Mouse (Mus musculus): ENCODE results near the gene Eno3. TPM values are rescaled to one million over a fixed set of nuclear protein-coding genes. Genes with fewer than 3 reads are reported as not detected.

The Eno3 gene
- 25.3 and 75.8 TPM in 2 replicates for polyA plus RNA-seq (2012; rRNA removed)

GRCm38 (mm10) chr11:70656964-70657363 lies at the start of gene Eno3:
Eno3 (plus strand) TSS chr11:70657202.
- no peak for DNase-seq

GRCm38 (mm10) chr11:70607611-70608010 lies 49.4 kb upstream of the Eno3 start:
- no peak for DNase-seq

More at GRCm38 (mm10) chr11:70656964-70657363, at the start of gene Eno3:
- Histone ChIP-seq H3K36me3 (ENCODE audit: control insufficient read depth, insufficient read depth, low read length) (peaks cover 13% of the 10 kb centered on the region), H3K4me3 (ENCODE audit: control insufficient read depth, insufficient read depth, low read length) (peak within 1 kb of the TSS; percentile 100), H3K27me3 (ENCODE audit: control insufficient read depth, insufficient read depth, low read length) (no peaks in the 10 kb centered on the region), H3K27ac (ENCODE audit: control insufficient read depth, insufficient read depth, low read length) (peak within 1 kb of the TSS; percentile 97), H3K4me1 (replicated peaks; ENCODE audit: control insufficient read depth, insufficient read depth, low read length) (peaks cover 33% of the 10 kb centered on the region)
- WGBS, result 73% methylated on average over 3 of the region's 3 CpGs
- TF ChIP-seq CTCF (IDR thresholded peaks at IDR 0.05; ENCODE audit: borderline replicate concordance, control insufficient read depth, extremely low read depth, insufficient read depth, low read length, poor library complexity) (no peak), POLR2A (IDR thresholded peaks at IDR 0.05; ENCODE audit: control insufficient read depth, extremely low read depth, insufficient read depth, low read length, poor library complexity) (no peak)

GRCm38 (mm10) chr11:70608381-70609066 lies 48.5 kb upstream of the Eno3 start:
- H3K4me1 ChIP-seq (replicated peaks; ENCODE audit: control insufficient read depth, insufficient read depth, low read length), result no peaks in the 10 kb centered on the region
- WGBS, result 97% methylated on average over 26 of the region's 26 CpGs
- H3K36me3 ChIP-seq (ENCODE audit: control insufficient read depth, insufficient read depth, low read length), result peaks cover 40% of the 10 kb centered on the region
- no peak overlapping the region for H3K27ac ChIP-seq (ENCODE audit: control insufficient read depth, insufficient read depth, low read length)
- DNase-seq, result peak; percentile 38
- no peaks in the 10 kb centered on the region for H3K27me3 ChIP-seq (ENCODE audit: control insufficient read depth, insufficient read depth, low read length)
- TF ChIP-seq CTCF (IDR thresholded peaks at IDR 0.05; ENCODE audit: borderline replicate concordance, control insufficient read depth, extremely low read depth, insufficient read depth, low read length, poor library complexity), result peak; percentile 49; the same call in 1 of the 2 replicates
- TF ChIP-seq POLR2A (IDR thresholded peaks at IDR 0.05; ENCODE audit: control insufficient read depth, extremely low read depth, insufficient read depth, low read length, poor library complexity), result no peak
- no peak overlapping the region for H3K4me3 ChIP-seq (ENCODE audit: control insufficient read depth, insufficient read depth, low read length)

More at GRCm38 (mm10) chr11:70607611-70608010, 49.4 kb upstream of the Eno3 start:
- Histone ChIP-seq H3K36me3 (ENCODE audit: control insufficient read depth, insufficient read depth, low read length) (peaks cover 34% of the 10 kb centered on the region), H3K4me3 (ENCODE audit: control insufficient read depth, insufficient read depth, low read length) (no peak overlapping the region), H3K27me3 (ENCODE audit: control insufficient read depth, insufficient read depth, low read length) (no peaks in the 10 kb centered on the region), H3K4me1 (replicated peaks; ENCODE audit: control insufficient read depth, insufficient read depth, low read length) (no peaks in the 10 kb centered on the region), H3K27ac (ENCODE audit: control insufficient read depth, insufficient read depth, low read length) (no peak overlapping the region)
- TF ChIP-seq CTCF (IDR thresholded peaks at IDR 0.05; ENCODE audit: borderline replicate concordance, control insufficient read depth, extremely low read depth, insufficient read depth, low read length, poor library complexity) (no peak), POLR2A (IDR thresholded peaks at IDR 0.05; ENCODE audit: control insufficient read depth, extremely low read depth, insufficient read depth, low read length, poor library complexity) (no peak)
- WGBS, result 96% methylated on average over 9 of the region's 9 CpGs

- Histone ChIP-seq H3K4me1 (replicated peaks; ENCODE audit: control insufficient read depth, insufficient read depth, low read length) (peaks cover 11% of the 10 kb centered on the region), H3K27ac (ENCODE audit: control insufficient read depth, insufficient read depth, low read length) (no peak overlapping the region), H3K36me3 (ENCODE audit: control insufficient read depth, insufficient read depth, low read length) (peaks cover 36% of the 10 kb centered on the region), H3K27me3 (ENCODE audit: control insufficient read depth, insufficient read depth, low read length) (no peaks in the 10 kb centered on the region), H3K4me3 (ENCODE audit: control insufficient read depth, insufficient read depth, low read length) (no peak overlapping the region)
- WGBS, result 96% methylated on average over 4 of the region's 4 CpGs
- DNase-seq, result no peak
- TF ChIP-seq CTCF (IDR thresholded peaks at IDR 0.05; ENCODE audit: borderline replicate concordance, control insufficient read depth, extremely low read depth, insufficient read depth, low read length, poor library complexity) (no peak), POLR2A (IDR thresholded peaks at IDR 0.05; ENCODE audit: control insufficient read depth, extremely low read depth, insufficient read depth, low read length, poor library complexity) (no peak)
These were observed 46.2 kb upstream of the Eno3 start for GRCm38 (mm10) chr11:70610752-70611151.

- TF ChIP-seq CTCF (IDR thresholded peaks at IDR 0.05; ENCODE audit: borderline replicate concordance, control insufficient read depth, extremely low read depth, insufficient read depth, low read length, poor library complexity) (no peak), POLR2A (IDR thresholded peaks at IDR 0.05; ENCODE audit: control insufficient read depth, extremely low read depth, insufficient read depth, low read length, poor library complexity) (no peak)
- Histone ChIP-seq H3K36me3 (ENCODE audit: control insufficient read depth, insufficient read depth, low read length) (peaks cover 24% of the 10 kb centered on the region), H3K4me3 (ENCODE audit: control insufficient read depth, insufficient read depth, low read length) (no peak overlapping the region), H3K27me3 (ENCODE audit: control insufficient read depth, insufficient read depth, low read length) (no peaks in the 10 kb centered on the region), H3K27ac (ENCODE audit: control insufficient read depth, insufficient read depth, low read length) (no peak overlapping the region), H3K4me1 (replicated peaks; ENCODE audit: control insufficient read depth, insufficient read depth, low read length) (peaks cover 16% of the 10 kb centered on the region)
- 92% methylated on average over 7 of the region's 7 CpGs for WGBS
- DNase-seq, result no peak
These were observed 44.5 kb upstream of the Eno3 start for GRCm38 (mm10) chr11:70612505-70612904.

- Histone ChIP-seq H3K36me3 (ENCODE audit: control insufficient read depth, insufficient read depth, low read length) (peaks cover 14% of the 10 kb centered on the region), H3K4me3 (ENCODE audit: control insufficient read depth, insufficient read depth, low read length) (peak overlapping the region; percentile 64), H3K27ac (ENCODE audit: control insufficient read depth, insufficient read depth, low read length) (no peak overlapping the region), H3K27me3 (ENCODE audit: control insufficient read depth, insufficient read depth, low read length) (no peaks in the 10 kb centered on the region), H3K4me1 (replicated peaks; ENCODE audit: control insufficient read depth, insufficient read depth, low read length) (peaks cover 16% of the 10 kb centered on the region)
- WGBS, result 1% methylated on average over 17 of the region's 17 CpGs
- TF ChIP-seq CTCF (IDR thresholded peaks at IDR 0.05; ENCODE audit: borderline replicate concordance, control insufficient read depth, extremely low read depth, insufficient read depth, low read length, poor library complexity) (no peak; the same call in 1 of the 2 replicates), POLR2A (IDR thresholded peaks at IDR 0.05; ENCODE audit: control insufficient read depth, extremely low read depth, insufficient read depth, low read length, poor library complexity) (peak; percentile 58)
- DNase-seq, result peak; percentile 79
These were observed 41.9 kb upstream of the Eno3 start for GRCm38 (mm10) chr11:70615074-70615473.

Data from thymus, adult 2 months (tissue).